Mouse (Mus musculus) ES-E14 (cell line): ENCODE data around the gene Cotl1. TPM values are rescaled to one million over a fixed set of nuclear protein-coding genes. Genes with fewer than 3 reads are reported as not detected.

Experiments
- DNase-seq: peaks from one replicate; pipeline ENCODE4 v3.0.0-alpha.2; 2013; ENCODE audit warnings: low read depth, low spot score
- H3K27ac ChIP-seq: 2 replicates; pipeline ENCODE4 v1.5.1; 2012; ENCODE audit warnings: low read depth, mild to moderate bottlenecking, low read length, moderate library complexity, mixed read lengths; ENCODE audit not compliant: poor library complexity, insufficient read depth, severe bottlenecking
- H3K36me3 ChIP-seq: 2 replicates; pipeline ENCODE4 v1.6.1; 2012; ENCODE audit warnings: mild to moderate bottlenecking, low read length, moderate library complexity, mixed read lengths; ENCODE audit not compliant: control insufficient read depth, poor library complexity, insufficient read depth, severe bottlenecking
- H3K4me1 ChIP-seq, 2 experiments: fragments of 150-350 bp in 1 of 2; sonication (generic) in 1 of 2; 2 replicates each; pipeline ENCODE4 v1.6.1; 2012; ENCODE audit warnings: low read length in 2 of 2, mild to moderate bottlenecking in 1 of 2, mixed read lengths in 1 of 2; ENCODE audit not compliant: control insufficient read depth in 2 of 2, insufficient read depth in 2 of 2, poor library complexity in 1 of 2
- H3K4me3 ChIP-seq, 2 experiments: fragments of 150-350 bp in 1 of 2; sonication (generic) in 1 of 2; 2 replicates each; pipeline ENCODE4 v1.5.1; 2012; ENCODE audit warnings: low read length in 2 of 2, low read depth in 1 of 2, mild to moderate bottlenecking in 1 of 2, mixed read lengths in 1 of 2; ENCODE audit not compliant: insufficient read depth in 1 of 2, poor library complexity in 1 of 2, severe bottlenecking in 1 of 2
- H3K9ac ChIP-seq: 2 replicates; pipeline ENCODE4 v1.6.1; 2012; ENCODE audit warnings: low read depth, mild to moderate bottlenecking, low read length, mixed read lengths; ENCODE audit not compliant: poor library complexity, insufficient read depth, severe bottlenecking
- H3K9me3 ChIP-seq: fragments of 150-350 bp; sonication (generic); 2 replicates; pipeline ENCODE4 v1.6.1; 2012; ENCODE audit warnings: low read depth, mild to moderate bottlenecking, low read length; ENCODE audit not compliant: control insufficient read depth, insufficient read depth
- CHD2 ChIP-seq: IDR thresholded peaks from 2 replicates; pipeline ENCODE4 v1.6.1; 2014; ENCODE audit warnings: mild to moderate bottlenecking, low read depth, low read length, inconsistent platforms
- HCFC1 ChIP-seq: IDR thresholded peaks from 2 replicates; pipeline ENCODE4 v1.6.1; 2012; ENCODE audit warnings: low read length, inconsistent platforms, borderline replicate concordance; ENCODE audit not compliant: insufficient read depth
- MAFK ChIP-seq: IDR thresholded peaks from 2 replicates; pipeline ENCODE4 v1.6.1; 2014; ENCODE audit warnings: mild to moderate bottlenecking, low read depth, low read length, inconsistent platforms; ENCODE audit not compliant: insufficient read depth
- ZC3H11A ChIP-seq: IDR thresholded peaks from 2 replicates; pipeline ENCODE4 v1.6.1; 2012; ENCODE audit warnings: low read depth, mild to moderate bottlenecking, inconsistent platforms, low read length, borderline replicate concordance
- ZNF384 ChIP-seq: IDR thresholded peaks from 2 replicates; pipeline ENCODE4 v1.6.1; 2012; ENCODE audit warnings: low read depth, low read length, inconsistent platforms
- in situ Hi-C, 2 experiments: fragments of 600-800 bp; cut with MboI; formaldehyde crosslinking; loops; one replicate each; pipeline ENCODE4 v1.15.1; 2025; ENCODE audit warnings: low sequenced_read_pairs in 2 of 2, inconsistent platforms in 1 of 2; ENCODE audit not compliant: unreplicated experiment in 2 of 2
- total RNA-seq: library from RNA; depleted of rRNA; stranded (reverse); fragments of 300-350 nt; gene quantifications from 2 replicates; pipeline ENCODE4 v1.2.3, GENCODE M21; 2012

The Cotl1 gene
- total RNA-seq, 1 experiment = 73.3 TPM

GRCm38 (mm10) chr8:119781086-119781840 is 59.1 kb downstream of the Cotl1 start:
- TF ChIP-seq CHD2 = no peak
- peak; percentile 57 for DNase-seq
- H3K9me3 ChIP-seq = no peaks in the 10 kb centered on the region
- H3K9ac ChIP-seq = no peak overlapping the region
- no peaks in the 10 kb centered on the region for H3K36me3 ChIP-seq
- H3K4me1 ChIP-seq = peaks cover 0 to 12% of the 10 kb centered on the region in 2 experiments; a peak in 2 of 4 replicates
- H3K27ac ChIP-seq = no peak overlapping the region
- H3K4me3 ChIP-seq = no peak overlapping the region
- in situ Hi-C loops = no loop called here

DNA sequence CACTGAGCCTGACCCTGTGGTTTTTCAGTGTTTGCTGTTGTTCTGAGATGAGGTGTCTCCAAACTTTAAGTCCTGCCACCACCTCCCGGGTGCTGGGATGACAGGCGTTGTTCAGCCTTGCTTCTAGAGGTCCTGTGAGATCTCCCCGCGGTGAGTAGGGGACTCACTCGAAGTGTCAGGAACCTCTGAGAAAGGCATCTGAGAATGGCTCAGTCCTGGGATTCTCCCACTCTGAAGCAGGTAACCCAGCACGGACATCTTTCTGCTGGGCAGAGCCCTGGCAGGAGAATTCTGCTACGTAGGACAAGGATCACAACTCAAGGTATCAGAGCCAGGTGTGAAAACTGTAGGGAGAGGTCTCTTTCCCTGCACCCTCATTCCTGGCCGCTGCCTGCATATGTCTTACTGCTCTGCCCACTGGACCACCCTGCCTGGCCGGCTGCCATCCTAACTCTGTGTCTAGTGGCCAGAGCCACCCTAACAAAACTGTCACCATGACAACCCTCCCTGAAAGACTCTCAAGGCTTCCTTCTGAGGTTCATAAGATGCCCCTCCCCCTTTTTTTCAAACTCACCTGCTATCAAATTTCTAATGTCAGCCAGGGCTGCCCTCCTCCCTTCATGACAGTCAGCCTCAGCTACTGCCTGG is 59.8 kb downstream of the Cotl1 start:
- Histone ChIP-seq H3K9ac (no peak overlapping the region), H3K4me1 (peaks cover 0 to 8% of the 10 kb centered on the region in 2 experiments; a peak in 2 of 4 replicates)
- no peak for TF ChIP-seq HCFC1
- TF ChIP-seq ZC3H11A = no peak
- TF ChIP-seq MAFK = no peak
- no peak for TF ChIP-seq CHD2
- TF ChIP-seq ZNF384 = no peak

GRCm38 (mm10) chr8:119779013-119779737 is 61.2 kb downstream of the Cotl1 start:
- H3K27ac ChIP-seq = no peak overlapping the region
- in situ Hi-C loops = loop anchor here in 1 of 2 experiments (10.0 kb wide), 1 partner anchor 94 kb away; no protein-coding TSS in a partner anchor
- no peak overlapping the region for H3K4me3 ChIP-seq
- TF ChIP-seq ZC3H11A (peak; percentile 82; the same call in 1 of the 2 replicates), HCFC1 (peak; percentile 65; the same call in 1 of the 2 replicates), CHD2 (no peak)
- no peak overlapping the region for H3K9ac ChIP-seq
- no peaks in the 10 kb centered on the region for H3K9me3 ChIP-seq
- no peaks in the 10 kb centered on the region for H3K36me3 ChIP-seq
- peaks cover 0 to 4% of the 10 kb centered on the region in 2 experiments; a peak in 2 of 4 replicates for H3K4me1 ChIP-seq
- DNase-seq = peak; percentile 88

More for the DNA sequence above, 59.8 kb downstream of the Cotl1 start:
- in situ Hi-C loops = no loop called here
- no peak overlapping the region for H3K27ac ChIP-seq
- no peaks in the 10 kb centered on the region for H3K9me3 ChIP-seq
- H3K4me3 ChIP-seq = no peak overlapping the region
- H3K36me3 ChIP-seq = no peaks in the 10 kb centered on the region
- DNase-seq = no peak

DNA sequence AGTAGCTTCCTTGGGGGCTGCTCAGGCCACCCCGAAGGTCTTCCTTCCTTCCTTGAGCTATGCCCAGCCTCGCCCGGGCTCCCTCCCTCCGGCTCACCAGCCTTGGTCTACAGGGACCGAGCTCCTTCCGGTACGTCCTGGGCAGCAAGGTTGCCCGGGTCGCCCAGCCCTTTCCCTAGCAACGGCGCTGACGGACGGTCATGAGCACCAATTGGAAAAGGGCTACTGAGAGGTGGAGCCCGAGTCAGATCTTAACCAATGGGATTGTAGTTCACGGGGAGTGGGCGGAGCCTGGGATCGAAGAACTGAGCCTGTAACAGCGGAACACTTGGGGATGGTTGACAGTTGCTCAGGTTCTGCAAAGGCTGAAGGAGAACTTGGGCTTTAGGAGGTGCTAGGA is 62.1 kb downstream of the Cotl1 start, which contains the start of gene Tldc1:
TSS of gene Tldc1 (minus strand) at position 154 of the 400 bp plus-strand sequence.
- Histone ChIP-seq H3K4me1 (peaks cover 0 to 4% of the 10 kb centered on the region in 2 experiments; a peak in 2 of 4 replicates), H3K9ac (peak within 1 kb of the TSS; percentile 65), H3K27ac (no peak within 1 kb of the TSS), H3K4me3 (peak within 1 kb of the TSS; percentile 65 to 66), H3K36me3 (no peaks in the 10 kb centered on the region), H3K9me3 (no peaks in the 10 kb centered on the region)
- in situ Hi-C loops = loop anchor here in 1 of 2 experiments (10.0 kb wide), 1 partner anchor 93 kb away; no protein-coding TSS in a partner anchor
- TF ChIP-seq ZC3H11A = no peak
- peak; percentile 78 for TF ChIP-seq CHD2
- DNase-seq = peak; percentile 98
